Mouse (Mus musculus): Measurements from ENCODE around the gene Scn3b. TPM values are rescaled to one million over a fixed set of nuclear protein-coding genes. Genes with fewer than 3 reads are reported as not detected.

Scn3b gene
- polyA plus RNA-seq, 1 experiment from 2014 or later = 4.1 TPM

GRCm38 (mm10) chr9:40272822-40273221 is 3.8 kb downstream of the Scn3b start:
- WGBS = 88% methylated on average over 7 of the region's 7 CpGs
- Histone ChIP-seq H3K9me3 (replicated peaks; ENCODE audit: control insufficient read depth, low read length) (no peaks in the 10 kb centered on the region), H3K36me3 (replicated peaks; ENCODE audit: control insufficient read depth, insufficient read depth, low read depth, low read length) (no peaks in the 10 kb centered on the region), H3K9ac (replicated peaks; ENCODE audit: low read length) (no peak overlapping the region), H3K27ac (replicated peaks; ENCODE audit: low read depth, low read length) (no peak overlapping the region), H3K4me2 (ENCODE audit: low read depth, low read length) (no peak overlapping the region), H3K27me3 (ENCODE audit: control insufficient read depth, insufficient read depth, low read length) (peaks cover 4% of the 10 kb centered on the region), H3K4me1 (ENCODE audit: control insufficient read depth, insufficient read depth, low read length) (no peaks in the 10 kb centered on the region), H3K4me3 (ENCODE audit: low read depth, low read length) (no peak overlapping the region)
- no peak for DNase-seq (ENCODE audit: low spot score)
- ATAC-seq (replicated peaks; ENCODE audit: insufficient number of reproducible peaks, low FRiP score, low TSS enrichment, low read depth) = no peak

GRCm38 (mm10) chr9:40275904-40276303 is 6.9 kb downstream of the Scn3b start:
- ATAC-seq (replicated peaks; ENCODE audit: insufficient number of reproducible peaks, low FRiP score, low TSS enrichment, low read depth) = no peak
- Histone ChIP-seq H3K9me3 (replicated peaks; ENCODE audit: control insufficient read depth, low read length) (no peaks in the 10 kb centered on the region), H3K27me3 (ENCODE audit: control insufficient read depth, insufficient read depth, low read length) (no peaks in the 10 kb centered on the region), H3K27ac (replicated peaks; ENCODE audit: low read depth, low read length) (no peak overlapping the region), H3K4me2 (ENCODE audit: low read depth, low read length) (no peak overlapping the region), H3K9ac (replicated peaks; ENCODE audit: low read length) (no peak overlapping the region), H3K4me1 (ENCODE audit: control insufficient read depth, insufficient read depth, low read length) (no peaks in the 10 kb centered on the region), H3K4me3 (ENCODE audit: low read depth, low read length) (no peak overlapping the region), H3K36me3 (replicated peaks; ENCODE audit: control insufficient read depth, insufficient read depth, low read depth, low read length) (no peaks in the 10 kb centered on the region)
- DNase-seq (ENCODE audit: low spot score) = no peak
- WGBS = 89% methylated on average over 5 of the region's 5 CpGs

GRCm38 (mm10) chr9:40277671-40278070 is 8.7 kb downstream of the Scn3b start:
- 72% methylated on average over 3 of the region's 3 CpGs for WGBS
- H3K27ac ChIP-seq (replicated peaks; ENCODE audit: low read depth, low read length) = no peak overlapping the region
- H3K4me3 ChIP-seq (ENCODE audit: low read depth, low read length) = no peak overlapping the region
- ATAC-seq (replicated peaks; ENCODE audit: insufficient number of reproducible peaks, low FRiP score, low TSS enrichment, low read depth) (no peak), DNase-seq (ENCODE audit: low spot score) (no peak)
- no peaks in the 10 kb centered on the region for H3K36me3 ChIP-seq (replicated peaks; ENCODE audit: control insufficient read depth, insufficient read depth, low read depth, low read length)
- no peaks in the 10 kb centered on the region for H3K9me3 ChIP-seq (replicated peaks; ENCODE audit: control insufficient read depth, low read length)
- no peaks in the 10 kb centered on the region for H3K27me3 ChIP-seq (ENCODE audit: control insufficient read depth, insufficient read depth, low read length)
- H3K4me1 ChIP-seq (ENCODE audit: control insufficient read depth, insufficient read depth, low read length) = no peaks in the 10 kb centered on the region
- H3K9ac ChIP-seq (replicated peaks; ENCODE audit: low read length) = no peak overlapping the region
- H3K4me2 ChIP-seq (ENCODE audit: low read depth, low read length) = no peak overlapping the region

- H3K4me1 ChIP-seq (ENCODE audit: control insufficient read depth, insufficient read depth, low read length) = no peaks in the 10 kb centered on the region
- WGBS = 88% methylated on average over 7 of the region's 7 CpGs
- H3K9me3 ChIP-seq (replicated peaks; ENCODE audit: control insufficient read depth, low read length) = no peaks in the 10 kb centered on the region
- no peak for DNase-seq (ENCODE audit: low spot score)
- no peak overlapping the region for H3K4me2 ChIP-seq (ENCODE audit: low read depth, low read length)
- no peaks in the 10 kb centered on the region for H3K27me3 ChIP-seq (ENCODE audit: control insufficient read depth, insufficient read depth, low read length)
- no peaks in the 10 kb centered on the region for H3K36me3 ChIP-seq (replicated peaks; ENCODE audit: control insufficient read depth, insufficient read depth, low read depth, low read length)
- no peak overlapping the region for H3K4me3 ChIP-seq (ENCODE audit: low read depth, low read length)
- ATAC-seq (replicated peaks; ENCODE audit: insufficient number of reproducible peaks, low FRiP score, low TSS enrichment, low read depth) = no peak
- no peak overlapping the region for H3K9ac ChIP-seq (replicated peaks; ENCODE audit: low read length)
- H3K27ac ChIP-seq (replicated peaks; ENCODE audit: low read depth, low read length) = no peak overlapping the region
Observed at GRCm38 (mm10) chr9:40279438-40279837, 10.4 kb downstream of the Scn3b start.

- Histone ChIP-seq H3K4me2 (ENCODE audit: low read depth, low read length) (no peak overlapping the region), H3K9ac (replicated peaks; ENCODE audit: low read length) (no peak overlapping the region), H3K4me1 (ENCODE audit: control insufficient read depth, insufficient read depth, low read length) (no peaks in the 10 kb centered on the region), H3K36me3 (replicated peaks; ENCODE audit: control insufficient read depth, insufficient read depth, low read depth, low read length) (no peaks in the 10 kb centered on the region), H3K27ac (replicated peaks; ENCODE audit: low read depth, low read length) (no peak overlapping the region), H3K9me3 (replicated peaks; ENCODE audit: control insufficient read depth, low read length) (no peaks in the 10 kb centered on the region), H3K27me3 (ENCODE audit: control insufficient read depth, insufficient read depth, low read length) (no peaks in the 10 kb centered on the region), H3K4me3 (ENCODE audit: low read depth, low read length) (no peak overlapping the region)
- 84% methylated on average over 7 of the region's 7 CpGs for WGBS
- no peak for DNase-seq (ENCODE audit: low spot score)
- no peak for ATAC-seq (replicated peaks; ENCODE audit: insufficient number of reproducible peaks, low FRiP score, low TSS enrichment, low read depth)
Observed at GRCm38 (mm10) chr9:40282968-40283367, 14.0 kb downstream of the Scn3b start.

- H3K27ac ChIP-seq (replicated peaks; ENCODE audit: low read depth, low read length) = no peak overlapping the region
- WGBS = 91% methylated on average over 4 of the region's 4 CpGs
Observed at GRCm38 (mm10) chr9:40292475-40292874, 23.5 kb downstream of the Scn3b start.

GRCm38 (mm10) chr9:40293286-40293685 is 24.3 kb downstream of the Scn3b start:
- Histone ChIP-seq H3K27ac (replicated peaks; ENCODE audit: low read depth, low read length) (no peak overlapping the region), H3K27me3 (ENCODE audit: control insufficient read depth, insufficient read depth, low read length) (no peaks in the 10 kb centered on the region), H3K9ac (replicated peaks; ENCODE audit: low read length) (no peak overlapping the region), H3K36me3 (replicated peaks; ENCODE audit: control insufficient read depth, insufficient read depth, low read depth, low read length) (no peaks in the 10 kb centered on the region; the same call in 1 of the 2 replicates), H3K4me1 (ENCODE audit: control insufficient read depth, insufficient read depth, low read length) (no peaks in the 10 kb centered on the region), H3K4me2 (ENCODE audit: low read depth, low read length) (no peak overlapping the region), H3K9me3 (replicated peaks; ENCODE audit: control insufficient read depth, low read length) (no peaks in the 10 kb centered on the region), H3K4me3 (ENCODE audit: low read depth, low read length) (no peak overlapping the region)
- DNase-seq (ENCODE audit: low spot score) = no peak
- 91% methylated on average over 8 of the region's 8 CpGs for WGBS
- ATAC-seq (replicated peaks; ENCODE audit: insufficient number of reproducible peaks, low FRiP score, low TSS enrichment, low read depth) = no peak

More at GRCm38 (mm10) chr9:40292475-40292874, 23.5 kb downstream of the Scn3b start:
- Histone ChIP-seq H3K27me3 (ENCODE audit: control insufficient read depth, insufficient read depth, low read length) (no peaks in the 10 kb centered on the region), H3K9ac (replicated peaks; ENCODE audit: low read length) (no peak overlapping the region), H3K36me3 (replicated peaks; ENCODE audit: control insufficient read depth, insufficient read depth, low read depth, low read length) (no peaks in the 10 kb centered on the region; the same call in 1 of the 2 replicates), H3K4me1 (ENCODE audit: control insufficient read depth, insufficient read depth, low read length) (no peaks in the 10 kb centered on the region), H3K4me3 (ENCODE audit: low read depth, low read length) (no peak overlapping the region), H3K9me3 (replicated peaks; ENCODE audit: control insufficient read depth, low read length) (no peaks in the 10 kb centered on the region), H3K4me2 (ENCODE audit: low read depth, low read length) (no peak overlapping the region)
- ATAC-seq (replicated peaks; ENCODE audit: insufficient number of reproducible peaks, low FRiP score, low TSS enrichment, low read depth) (no peak), DNase-seq (ENCODE audit: low spot score) (no peak)

- Histone ChIP-seq H3K4me2 (ENCODE audit: low read depth, low read length) (no peak overlapping the region), H3K4me1 (ENCODE audit: control insufficient read depth, insufficient read depth, low read length) (no peaks in the 10 kb centered on the region), H3K4me3 (ENCODE audit: low read depth, low read length) (no peak overlapping the region), H3K27ac (replicated peaks; ENCODE audit: low read depth, low read length) (no peak overlapping the region), H3K27me3 (ENCODE audit: control insufficient read depth, insufficient read depth, low read length) (no peaks in the 10 kb centered on the region), H3K9me3 (replicated peaks; ENCODE audit: control insufficient read depth, low read length) (no peaks in the 10 kb centered on the region), H3K36me3 (replicated peaks; ENCODE audit: control insufficient read depth, insufficient read depth, low read depth, low read length) (no peaks in the 10 kb centered on the region; the same call in 1 of the 2 replicates), H3K9ac (replicated peaks; ENCODE audit: low read length) (no peak overlapping the region)
- 95% methylated on average over 5 of the region's 5 CpGs for WGBS
- ATAC-seq (replicated peaks; ENCODE audit: insufficient number of reproducible peaks, low FRiP score, low TSS enrichment, low read depth) (no peak), DNase-seq (ENCODE audit: low spot score) (no peak)
Observed at GRCm38 (mm10) chr9:40293740-40294139, 24.7 kb downstream of the Scn3b start.
